31 mouse cellular contexts compared by ENCODE assay signal in genomic region chr10:99632250-99632985, GRCm38 (mm10).
A peak's percentile ranks its signal among the peaks of the same experiment; 100 is the strongest.
DNase-seq lines count a peak whose midpoint lies in the region; ATAC-seq and TF ChIP-seq lines count a peak whose summit lies in the region.
"Had no signal": no experiment of that assay in that cellular context is flagged by ENCODE, and none has a peak within 500 bp of the region (broad histone marks: within the 10 kb centered on the region; RNA-seq: fewer than 3 reads in every experiment).

No protein-coding gene starts in this region.

- H3K4me1 ChIP-seq in intestine, embryonic 14.5 days (replicated peaks; ENCODE audit: control insufficient read depth, insufficient read depth, low read length) = no peaks in the 10 kb centered on the region
- H3K4me1 ChIP-seq in intestine, embryonic 15.5 days (replicated peaks) = no peaks in the 10 kb centered on the region
- H3K4me1 ChIP-seq: embryonic facial prominence, embryonic 15.5 days; forebrain, embryonic 12.5 days; heart, embryonic 13.5 days; limb, embryonic 10.5 days; limb, embryonic 15.5 days; liver, embryonic 15.5 days; lung, embryonic 15.5 days; midbrain, embryonic 15.5 days had no signal

- no peak overlapping the region for H3K4me2 ChIP-seq in intestine, embryonic 14.5 days (ENCODE audit: low read length)
- no peak overlapping the region for H3K4me2 ChIP-seq in intestine, embryonic 15.5 days (replicated peaks)
- peak overlapping the region; percentile 40 for H3K4me2 ChIP-seq in myocyte (ENCODE audit: low read depth)
- H3K4me2 ChIP-seq: embryonic facial prominence, embryonic 15.5 days; forebrain, embryonic 12.5 days; heart, embryonic 13.5 days; limb, embryonic 15.5 days; liver, embryonic 15.5 days; lung, embryonic 15.5 days; midbrain, embryonic 15.5 days had no signal

- H3K27ac ChIP-seq in intestine, embryonic 14.5 days (ENCODE audit: low read depth) = peak overlapping the region; percentile 59
- H3K27ac ChIP-seq in intestine, embryonic 15.5 days = no peak overlapping the region
- H3K27ac ChIP-seq: embryonic facial prominence, embryonic 10.5 days; embryonic facial prominence, embryonic 15.5 days; forebrain, embryonic 12.5 days; heart, embryonic 13.5 days; limb, embryonic 10.5 days; limb, embryonic 15.5 days; liver, embryonic 15.5 days; lung, embryonic 15.5 days; midbrain, embryonic 15.5 days had no signal

- H3K9me3 ChIP-seq in intestine, embryonic 14.5 days (ENCODE audit: control insufficient read depth, low read length) = no peaks in the 10 kb centered on the region
- H3K9me3 ChIP-seq in intestine, embryonic 15.5 days = no peaks in the 10 kb centered on the region
- H3K9me3 ChIP-seq: embryonic facial prominence, embryonic 10.5 days; embryonic facial prominence, embryonic 15.5 days; forebrain, embryonic 12.5 days; heart, embryonic 13.5 days; limb, embryonic 10.5 days; limb, embryonic 15.5 days; liver, embryonic 15.5 days; lung, embryonic 15.5 days; midbrain, embryonic 15.5 days had no signal

- no peaks in the 10 kb centered on the region for H3K36me3 ChIP-seq in intestine, embryonic 14.5 days (ENCODE audit: control insufficient read depth, insufficient read depth, low read length)
- no peaks in the 10 kb centered on the region for H3K36me3 ChIP-seq in intestine, embryonic 15.5 days
- H3K36me3 ChIP-seq in myocyte (ENCODE audit: control insufficient read depth, insufficient read depth) = no peaks in the 10 kb centered on the region
- H3K36me3 ChIP-seq: embryonic facial prominence, embryonic 10.5 days; embryonic facial prominence, embryonic 15.5 days; forebrain, embryonic 12.5 days; heart, embryonic 13.5 days; limb, embryonic 10.5 days; limb, embryonic 15.5 days; liver, embryonic 15.5 days; lung, embryonic 15.5 days; midbrain, embryonic 15.5 days had no signal

- no peak for TF ChIP-seq POLR2A in myocyte (IDR thresholded peaks at IDR 0.05; ENCODE audit: insufficient read length, low read depth)

- no peaks in the 10 kb centered on the region for H3K27me3 ChIP-seq in intestine, embryonic 14.5 days (replicated peaks; ENCODE audit: control insufficient read depth, insufficient read depth, low read length)
- H3K27me3 ChIP-seq in intestine, embryonic 15.5 days (replicated peaks) = no peaks in the 10 kb centered on the region
- H3K27me3 ChIP-seq in myocyte (ENCODE audit: control insufficient read depth, insufficient read depth, insufficient read length) = no peaks in the 10 kb centered on the region
- H3K27me3 ChIP-seq: embryonic facial prominence, embryonic 15.5 days; forebrain, embryonic 12.5 days; heart, embryonic 13.5 days; limb, embryonic 15.5 days; liver, embryonic 15.5 days; lung, embryonic 15.5 days; midbrain, embryonic 15.5 days had no signal

- WGBS in intestine, embryonic 14.5 days = 69% methylated on average over 6 of the region's 6 CpGs
- 72% methylated on average over 6 of the region's 6 CpGs for WGBS in intestine, embryonic 15.5 days

- ATAC-seq in intestine, embryonic 14.5 days (replicated peaks; ENCODE audit: low FRiP score, low TSS enrichment, low read depth) = no peak
- no peak for ATAC-seq in intestine, embryonic 15.5 days
- peak; percentile 89 for ATAC-seq in granulocyte monocyte progenitor cell, adult 5-6 weeks (replicated peaks; ENCODE audit: poor library complexity, severe bottlenecking)
- ATAC-seq: CD4-positive, CD25-positive, alpha-beta regulatory T cell, adult 4 months; forebrain, postnatal 0 days; hindbrain, embryonic 16.5 days; intestine, embryonic 16.5 days; midbrain, embryonic 15.5 days had no signal

- no peak overlapping the region for H3ac ChIP-seq in myocyte (ENCODE audit: control insufficient read depth, insufficient read length)

- DNase-seq in intestine, embryonic 14.5 days (ENCODE audit: low spot score) = no peak
- peak; percentile 63 for DNase-seq in A20 (ENCODE audit: low read depth, low spot score)
- no peak for DNase-seq in lung, postnatal 10 days
- no peak for DNase-seq in natural killer cell, adult 2 months (ENCODE audit: low spot score in 2 of 2)
- DNase-seq in adrenal gland, postnatal 14 days = no peak
- DNase-seq: adrenal gland, adult 8-10 months; cerebellum, adult 18-20 months; cerebellum, postnatal 10 days; forebrain, postnatal 0 days; heart, postnatal 10 days; kidney, adult 9 months; kidney, postnatal 10 days; layer of hippocampus, adult 9-11 months; lung, postnatal 36 days; right cerebral cortex, postnatal 25 days; thymus, postnatal 25 days had no signal

- H3K79me2 ChIP-seq in myocyte (ENCODE audit: control insufficient read depth, insufficient read depth) = no peaks in the 10 kb centered on the region

- no peak overlapping the region for H3K4me3 ChIP-seq in intestine, embryonic 14.5 days (ENCODE audit: low read depth, low read length)
- no peak overlapping the region for H3K4me3 ChIP-seq in intestine, embryonic 15.5 days (replicated peaks)
- H3K4me3 ChIP-seq in myocyte = no peak overlapping the region
- H3K4me3 ChIP-seq: embryonic facial prominence, embryonic 10.5 days; embryonic facial prominence, embryonic 15.5 days; forebrain, embryonic 12.5 days; heart, embryonic 13.5 days; limb, embryonic 10.5 days; limb, embryonic 15.5 days; liver, embryonic 15.5 days; lung, embryonic 15.5 days; midbrain, embryonic 15.5 days had no signal

- no peak overlapping the region for H3K9ac ChIP-seq in intestine, embryonic 14.5 days (ENCODE audit: low read length)
- H3K9ac ChIP-seq in intestine, embryonic 15.5 days = no peak overlapping the region
- H3K9ac ChIP-seq: embryonic facial prominence, embryonic 15.5 days; forebrain, embryonic 12.5 days; forebrain, postnatal 0 days; heart, embryonic 13.5 days; limb, embryonic 15.5 days; liver, embryonic 15.5 days; lung, embryonic 15.5 days; midbrain, embryonic 15.5 days had no signal

TF ChIP-seq in myocyte, 11 proteins besides CTCF, POLR2A, EP300 and RAD21:
- TF ChIP-seq USF1 (IDR thresholded peaks at IDR 0.05; ENCODE audit: low read depth) (no peak), REST (IDR thresholded peaks at IDR 0.05; ENCODE audit: insufficient read depth, insufficient read length) (no peak), TCF12 (IDR thresholded peaks at IDR 0.05; ENCODE audit: insufficient read depth, poor library complexity, severe bottlenecking) (no peak), MYOG (IDR thresholded peaks at IDR 0.05; ENCODE audit: control insufficient read depth in 1 of 3, insufficient read depth in 1 of 3, insufficient read length in 2 of 3, low read depth in 2 of 3) (no peak), CEBPB (IDR thresholded peaks at IDR 0.05; ENCODE audit: insufficient read depth, poor library complexity, severe bottlenecking) (no peak), MYOD1 (IDR thresholded peaks at IDR 0.05; ENCODE audit: control insufficient read depth in 1 of 3, insufficient read length in 2 of 3, low read depth in 2 of 3) (no peak), SRF (IDR thresholded peaks at IDR 0.05; ENCODE audit: control insufficient read depth, insufficient read length, low read depth) (no peak), TCF3 (IDR thresholded peaks at IDR 0.05; ENCODE audit: insufficient read length, low read depth) (no peak), MAX (IDR thresholded peaks at IDR 0.05; ENCODE audit: low read depth) (no peak), POLR2AphosphoS2 (IDR thresholded peaks at IDR 0.05; ENCODE audit: insufficient read length, low read depth) (no peak), E2F4 (IDR thresholded peaks at IDR 0.05; ENCODE audit: insufficient read depth) (no peak)
